ENCODE assay signal across 51 mouse cellular contexts in genomic region chr15:32184964-32185363, GRCm38 (mm10). TPM values are rescaled to one million over a fixed set of nuclear protein-coding genes. Genes with fewer than 3 reads are reported as not detected.
"Had no signal": no experiment of that assay in that cellular context is flagged by ENCODE, and none has a peak within 500 bp of the region (broad histone marks: within the 10 kb centered on the region; RNA-seq: fewer than 3 reads in every experiment).

No protein-coding gene starts in this region.

- H3K9me3 ChIP-seq: heart, embryonic 10.5 days; heart, embryonic 13.5 days; heart, embryonic 15.5 days; hindbrain, embryonic 10.5 days; hindbrain, embryonic 12.5 days; hindbrain, embryonic 13.5 days; hindbrain, embryonic 15.5 days; intestine, embryonic 15.5 days; kidney, embryonic 15.5 days had no signal

- DNase-seq: heart, postnatal 10 days; heart, postnatal 14 days; heart, postnatal 36 days; heart, postnatal 4 days; kidney, adult 11 months; kidney, adult 18-20 months; kidney, adult 2 months; kidney, adult 8-10 months; kidney, adult 9 months; kidney, postnatal 10 days; kidney, postnatal 14 days; kidney, postnatal 25 days; kidney, postnatal 36 days; kidney, postnatal 4 days; layer of hippocampus, postnatal 36 days had no signal

- H3K4me2 ChIP-seq: heart, embryonic 11.5 days; heart, embryonic 13.5 days; heart, embryonic 15.5 days; hindbrain, embryonic 12.5 days; hindbrain, embryonic 13.5 days; hindbrain, embryonic 14.5 days; hindbrain, embryonic 15.5 days; intestine, embryonic 15.5 days; kidney, embryonic 15.5 days had no signal

- H3K4me1 ChIP-seq: heart, embryonic 10.5 days; heart, embryonic 13.5 days; heart, embryonic 15.5 days; hindbrain, embryonic 10.5 days; hindbrain, embryonic 12.5 days; hindbrain, embryonic 13.5 days; hindbrain, embryonic 15.5 days; intestine, embryonic 15.5 days; kidney, embryonic 15.5 days had no signal

- H3K9ac ChIP-seq: heart, embryonic 13.5 days; heart, embryonic 15.5 days; hindbrain, embryonic 12.5 days; hindbrain, embryonic 13.5 days; hindbrain, embryonic 14.5 days; hindbrain, embryonic 15.5 days; intestine, embryonic 15.5 days; kidney, embryonic 15.5 days had no signal

- H3K36me3 ChIP-seq: heart, embryonic 10.5 days; heart, embryonic 13.5 days; heart, embryonic 15.5 days; hindbrain, embryonic 10.5 days; hindbrain, embryonic 12.5 days; hindbrain, embryonic 13.5 days; hindbrain, embryonic 15.5 days; intestine, embryonic 15.5 days; kidney, embryonic 15.5 days had no signal

- H3K27me3 ChIP-seq: heart, embryonic 13.5 days; heart, embryonic 15.5 days; hindbrain, embryonic 12.5 days; hindbrain, embryonic 13.5 days; hindbrain, embryonic 15.5 days; intestine, embryonic 15.5 days; kidney, embryonic 15.5 days had no signal

- H3K27ac ChIP-seq: heart, embryonic 10.5 days; heart, embryonic 13.5 days; heart, embryonic 15.5 days; hindbrain, embryonic 10.5 days; hindbrain, embryonic 12.5 days; hindbrain, embryonic 13.5 days; hindbrain, embryonic 14.5 days; hindbrain, embryonic 15.5 days; hindbrain, postnatal 0 days; intestine, embryonic 15.5 days; kidney, embryonic 15.5 days; kidney, postnatal 0 days; layer of hippocampus, adult 2 months; left cerebral cortex, adult 2 months had no signal

- ATAC-seq: hindbrain, embryonic 16.5 days; hindbrain, postnatal 0 days; inflammation-experienced regulatory T-cells, adult 6 months; intestine, embryonic 15.5 days; intestine, embryonic 16.5 days; intestine, postnatal 0 days had no signal

- H3K4me3 ChIP-seq: heart, embryonic 10.5 days; heart, embryonic 13.5 days; heart, embryonic 15.5 days; hindbrain, embryonic 10.5 days; hindbrain, embryonic 12.5 days; hindbrain, embryonic 13.5 days; hindbrain, embryonic 15.5 days; intestine, embryonic 15.5 days; kidney, embryonic 15.5 days; layer of hippocampus, adult 2 months; left cerebral cortex, adult 2 months had no signal

RNA-seq across cellular contexts. Expression of gene Tas2r119, which starts 7.9 kb away (rescaled TPM):
- total RNA-seq: heart, adult 8-10 months; heart, postnatal 10 days; heart, postnatal 14 days; heart, postnatal 25 days; heart, postnatal 36 days; heart, postnatal 4 days; hematopoietic stem cell, adult 5-6 weeks; hindbrain, postnatal 0 days; layer of hippocampus, adult 18-20 months; layer of hippocampus, adult 2 months; layer of hippocampus, adult 8-10 months; layer of hippocampus, postnatal 10 days; layer of hippocampus, postnatal 14 days; layer of hippocampus, postnatal 25 days; layer of hippocampus, postnatal 36 days; left cerebral cortex, adult 18-20 months; left cerebral cortex, adult 2 months had no signal
- polyA plus RNA-seq: heart, embryonic 10.5 days; heart, embryonic 11.5 days; heart, embryonic 13.5 days; heart, embryonic 14.5 days; heart, embryonic 15.5 days; heart, embryonic 16.5 days; heart, postnatal 0 days; hindbrain, embryonic 10.5 days; hindbrain, embryonic 11.5 days; hindbrain, embryonic 12.5 days; hindbrain, embryonic 13.5 days; hindbrain, embryonic 14.5 days; hindbrain, embryonic 15.5 days; hindbrain, embryonic 16.5 days; hindbrain, postnatal 0 days; inflammation-experienced regulatory T-cells, adult 6 months; intestine, embryonic 14.5 days; intestine, embryonic 15.5 days; intestine, embryonic 16.5 days; intestine, postnatal 0 days; kidney, adult 2 months; kidney, embryonic 14.5 days; kidney, embryonic 15.5 days; kidney, embryonic 16.5 days; kidney, postnatal 0 days; large intestine, adult 2 months had no signal

RNA-seq across cellular contexts. Expression of gene Sema5a, which starts 59.6 kb away (rescaled TPM):
- total RNA-seq: hematopoietic stem cell, adult 5-6 weeks had no signal
- polyA plus RNA-seq: inflammation-experienced regulatory T-cells, adult 6 months had no signal
